Mouse (Mus musculus): ENCODE measurements around the gene Tal1.

- TF ChIP-seq POLR2A (IDR thresholded peaks at IDR 0.05; ENCODE audit: extremely low read depth, insufficient read depth, low read length) (no peak), CTCF (IDR thresholded peaks at IDR 0.05; ENCODE audit: extremely low read depth, insufficient read depth, low read length) (no peak)
Measured at GRCm38 (mm10) chr4:115057674-115058316, 1.6 kb downstream of the Tal1 start.

Measured in cortical plate, adult 2 months (tissue).